Mouse (Mus musculus) T-cell, adult 2 months (primary cell): ENCODE results near the gene AY074887.

Experiments
- DNase-seq: peaks from one replicate; pipeline ENCODE4 v3.0.0; 2022; ENCODE audit warnings: low spot score

The AY074887 gene

GRCm38 (mm10) chr9:54916401-54916800 is 34.4 kb downstream of the AY074887 start:
- no peak for DNase-seq

DNA sequence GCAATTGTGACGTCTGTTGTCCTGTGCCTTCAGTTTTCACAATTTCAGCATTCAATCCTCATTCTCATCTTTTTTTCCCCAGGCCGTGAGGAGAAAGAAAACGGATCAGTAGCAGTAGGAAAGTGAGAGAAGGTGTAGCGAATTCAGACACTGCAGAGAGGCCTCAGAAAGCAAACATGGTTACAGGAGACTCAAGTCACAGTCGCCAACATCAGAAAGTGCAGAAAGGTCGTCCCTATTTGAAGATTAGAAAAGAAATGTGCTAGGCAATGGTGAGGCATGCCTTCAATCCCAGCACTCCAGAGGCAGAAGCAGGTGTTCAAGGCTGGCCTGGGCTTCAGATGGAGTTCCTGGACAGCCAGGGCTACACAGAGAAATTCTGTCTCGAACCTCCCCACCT is 35.2 kb downstream of the AY074887 start:
- no peak for DNase-seq

GRCm38 (mm10) chr9:54909446-54909845 is 41.4 kb downstream of the AY074887 start:
- no peak for DNase-seq
